Mouse (Mus musculus): ENCODE data around the gene Epn2.

The Epn2 gene

GRCm38 (mm10) chr11:61490944-61491520 is 88.5 kb downstream of the Epn2 start:
- in situ Hi-C loops (cut with MboI, MseI): no loop called here

DNA sequence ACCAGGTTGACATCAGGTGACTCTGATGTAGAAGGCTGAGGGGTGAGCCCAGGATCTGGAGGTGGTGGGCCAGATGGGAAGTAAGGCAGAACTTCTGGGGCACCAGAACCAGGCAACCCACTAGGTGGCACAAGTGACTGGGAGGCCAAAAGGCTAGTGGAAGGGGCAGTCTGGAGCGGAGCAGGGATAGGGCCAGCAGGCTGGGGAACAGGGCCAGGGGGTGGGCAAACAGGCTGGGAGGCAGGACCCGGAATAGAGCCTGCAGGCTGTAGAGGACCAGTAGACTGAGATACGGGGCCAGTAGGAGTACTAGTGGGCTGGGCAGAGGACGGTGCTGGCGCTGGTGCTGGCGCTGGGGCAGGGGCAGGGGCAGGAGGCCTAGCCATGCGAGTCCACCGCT is 89.6 kb downstream of the Epn2 start:
- in situ Hi-C loops (cut with MboI, MseI): loop anchor here (5.0 kb wide), 1 partner anchor 38 kb away; the partner anchor contains the start of gene Rnf112

- in situ Hi-C loops (cut with MboI, MseI): loop anchor here (5.0 kb wide), 1 partner anchor 37 kb away; the partner anchor contains the start of gene Rnf112
Measured at GRCm38 (mm10) chr11:61489085-61489484, 90.4 kb downstream of the Epn2 start.

- in situ Hi-C loops (cut with MboI, MseI): loop anchor here (5.0 kb wide), 1 partner anchor 36 kb away; the partner anchor contains the start of gene Rnf112
Measured at GRCm38 (mm10) chr11:61487936-61488335, 91.6 kb downstream of the Epn2 start.

DNA sequence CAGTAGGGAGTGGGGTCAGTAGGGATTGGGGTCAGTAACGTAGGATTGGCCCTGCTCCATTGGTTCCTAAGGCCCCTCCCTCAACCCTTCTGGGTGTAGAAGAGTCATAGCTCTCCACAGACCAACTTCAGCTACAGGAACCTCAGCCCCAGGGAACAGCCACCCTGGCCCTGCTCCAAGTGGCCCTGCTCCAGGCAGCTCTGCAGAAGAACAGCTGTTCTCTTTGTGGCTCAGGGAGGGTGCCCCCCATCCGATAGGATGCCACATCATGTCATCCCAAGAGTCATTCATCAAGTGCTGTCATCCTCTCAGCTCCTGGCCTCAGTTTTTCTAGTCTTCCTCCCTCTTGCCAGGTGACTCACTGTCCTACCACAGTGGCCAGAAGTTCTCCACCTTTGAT is 92.1 kb downstream of the Epn2 start:
- in situ Hi-C loops (cut with MboI, MseI): loop anchor here (5.0 kb wide), 1 partner anchor 35 kb away; the partner anchor contains the start of gene Rnf112

GRCm38 (mm10) chr11:61486458-61487219 is 92.8 kb downstream of the Epn2 start:
- in situ Hi-C loops (cut with MboI, MseI): loop anchor here (5.0 kb wide), 1 partner anchor 34 kb away; the partner anchor contains the start of gene Rnf112

- in situ Hi-C loops (cut with MboI, MseI): loop anchor here (5.0 kb wide), 1 partner anchor 33 kb away; the partner anchor contains the start of gene Rnf112
Measured at GRCm38 (mm10) chr11:61485541-61486457, 93.7 kb downstream of the Epn2 start.

GRCm38 (mm10) chr11:61484613-61485540 is 94.6 kb downstream of the Epn2 start, which contains the start of gene Mfap4:
TSS of gene Mfap4 (plus strand) at chr11:61485431.
- in situ Hi-C loops (cut with MboI, MseI): loop anchor here (5.0 kb wide), 1 partner anchor 33 kb away; the partner anchor contains the start of gene Rnf112

GRCm38 (mm10) chr11:61484256-61484612 is 95.3 kb downstream of the Epn2 start:
- in situ Hi-C loops (cut with MboI, MseI): no loop called here

DNA sequence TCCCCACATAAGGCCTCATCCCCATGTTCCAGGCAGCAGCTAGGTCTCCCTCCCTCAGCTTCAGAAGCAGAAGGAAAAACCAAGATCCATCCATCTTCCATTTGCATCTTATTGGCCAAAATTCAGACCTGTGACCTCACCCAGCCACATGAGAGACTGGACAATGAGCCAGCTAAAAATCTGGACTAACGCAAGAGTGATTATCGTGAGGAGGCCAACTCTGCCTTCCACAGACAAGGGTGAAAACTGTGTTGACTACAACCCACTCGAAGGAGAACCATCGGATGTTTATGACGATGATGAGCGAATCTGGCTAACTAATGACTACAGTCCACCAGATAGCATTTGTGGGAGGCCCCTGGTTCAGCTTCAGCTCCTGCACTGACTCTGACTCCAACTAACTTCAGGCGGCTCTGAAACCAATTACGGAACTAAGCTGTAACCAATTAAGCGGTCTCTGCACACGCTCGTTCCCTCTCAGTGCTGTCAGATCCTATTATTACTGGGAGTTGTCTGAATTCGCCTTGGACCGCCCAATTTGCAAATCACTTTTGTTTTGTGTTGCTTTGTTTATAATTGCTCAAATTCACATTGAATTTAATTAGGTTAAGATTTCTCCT is 96.2 kb downstream of the Epn2 start:
- in situ Hi-C loops (cut with MboI, MseI): no loop called here

GRCm38 (mm10) chr11:61481239-61482090 is 98.0 kb downstream of the Epn2 start:
- in situ Hi-C loops (cut with MboI, MseI): no loop called here

- in situ Hi-C loops (cut with MboI, MseI): no loop called here
Measured at GRCm38 (mm10) chr11:61478788-61479187, 100.7 kb downstream of the Epn2 start.

GRCm38 (mm10) chr11:61477566-61478508 is 101.7 kb downstream of the Epn2 start:
- in situ Hi-C loops (cut with MboI, MseI): no loop called here

- in situ Hi-C loops (cut with MboI, MseI): no loop called here
Measured at GRCm38 (mm10) chr11:61476786-61477382, 102.6 kb downstream of the Epn2 start.

DNA sequence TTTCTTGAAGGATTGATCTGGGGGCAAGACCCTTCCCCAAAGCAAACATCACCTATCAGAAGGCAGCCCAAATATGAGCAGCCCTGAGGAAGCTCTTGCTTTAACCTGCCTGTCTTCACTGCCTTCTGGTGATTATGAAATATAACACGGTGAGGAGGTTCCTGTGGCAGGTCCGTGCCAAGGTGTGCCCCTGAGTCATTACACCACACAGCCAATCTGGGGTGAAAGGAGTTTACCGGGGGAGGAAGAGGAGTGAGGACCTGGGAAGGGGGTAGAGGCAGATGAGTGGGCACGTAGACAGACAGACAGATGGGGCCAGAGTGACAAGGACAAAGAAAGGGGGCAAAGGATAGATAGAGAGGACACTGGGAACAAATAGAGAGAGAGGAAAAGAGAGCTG is 105.9 kb downstream of the Epn2 start:
- in situ Hi-C loops (cut with MboI, MseI): no loop called here

DNA sequence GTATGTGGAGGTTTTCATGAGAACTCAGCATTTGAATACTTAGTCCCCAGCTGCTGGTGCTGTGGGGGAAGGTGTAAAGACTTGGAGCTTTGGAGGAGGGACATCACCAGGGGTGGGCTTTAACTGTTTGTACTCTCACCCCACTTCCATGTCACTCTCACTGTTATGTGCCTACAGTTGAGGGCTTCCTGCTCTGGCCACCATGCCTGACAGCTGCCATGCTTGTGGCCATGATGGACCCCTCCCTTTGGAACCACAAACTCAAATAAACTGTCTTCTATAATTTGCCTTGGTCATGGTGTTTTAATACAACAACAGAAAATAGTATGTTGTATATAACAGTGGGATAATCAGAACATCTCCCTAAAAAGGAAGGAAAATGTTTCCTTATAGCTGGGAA is 108.6 kb downstream of the Epn2 start:
- in situ Hi-C loops (cut with MboI, MseI): no loop called here

DNA sequence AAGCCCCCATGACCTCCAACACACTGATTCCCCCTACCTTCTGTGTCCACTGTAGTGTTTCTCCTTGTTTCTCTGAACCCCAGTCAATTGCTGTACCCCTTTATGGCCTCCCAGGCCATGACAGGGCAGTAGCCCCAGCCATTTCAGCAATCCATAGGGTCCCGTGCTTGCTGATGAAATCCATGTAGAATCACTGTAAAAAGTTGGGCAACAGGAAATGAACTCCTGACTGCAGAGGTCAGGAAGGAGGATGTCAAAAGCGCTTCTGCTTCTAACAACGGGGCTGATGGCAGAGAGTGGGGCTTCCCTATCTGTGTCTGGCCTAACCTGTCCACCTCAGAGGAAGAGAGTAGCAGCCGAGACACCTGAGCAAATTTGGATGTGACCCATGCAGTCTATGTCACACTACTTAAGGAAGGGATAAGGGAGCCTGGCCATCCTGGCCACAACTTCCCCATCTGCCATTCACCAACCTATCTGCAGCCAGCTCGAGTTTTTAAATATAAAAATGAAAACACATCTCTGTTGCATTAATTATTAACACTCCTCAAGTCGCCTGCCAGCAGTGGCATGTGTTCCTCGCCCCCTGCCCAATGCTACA is 110.1 kb downstream of the Epn2 start:
- in situ Hi-C loops (cut with MboI, MseI): loop anchor here (5.0 kb wide), 1 partner anchor 37 kb away; no protein-coding TSS in a partner anchor

All from regulatory T cell (primary cell).